ENCODE assay signal across 8 mouse cellular contexts in the genomic region with DNA sequence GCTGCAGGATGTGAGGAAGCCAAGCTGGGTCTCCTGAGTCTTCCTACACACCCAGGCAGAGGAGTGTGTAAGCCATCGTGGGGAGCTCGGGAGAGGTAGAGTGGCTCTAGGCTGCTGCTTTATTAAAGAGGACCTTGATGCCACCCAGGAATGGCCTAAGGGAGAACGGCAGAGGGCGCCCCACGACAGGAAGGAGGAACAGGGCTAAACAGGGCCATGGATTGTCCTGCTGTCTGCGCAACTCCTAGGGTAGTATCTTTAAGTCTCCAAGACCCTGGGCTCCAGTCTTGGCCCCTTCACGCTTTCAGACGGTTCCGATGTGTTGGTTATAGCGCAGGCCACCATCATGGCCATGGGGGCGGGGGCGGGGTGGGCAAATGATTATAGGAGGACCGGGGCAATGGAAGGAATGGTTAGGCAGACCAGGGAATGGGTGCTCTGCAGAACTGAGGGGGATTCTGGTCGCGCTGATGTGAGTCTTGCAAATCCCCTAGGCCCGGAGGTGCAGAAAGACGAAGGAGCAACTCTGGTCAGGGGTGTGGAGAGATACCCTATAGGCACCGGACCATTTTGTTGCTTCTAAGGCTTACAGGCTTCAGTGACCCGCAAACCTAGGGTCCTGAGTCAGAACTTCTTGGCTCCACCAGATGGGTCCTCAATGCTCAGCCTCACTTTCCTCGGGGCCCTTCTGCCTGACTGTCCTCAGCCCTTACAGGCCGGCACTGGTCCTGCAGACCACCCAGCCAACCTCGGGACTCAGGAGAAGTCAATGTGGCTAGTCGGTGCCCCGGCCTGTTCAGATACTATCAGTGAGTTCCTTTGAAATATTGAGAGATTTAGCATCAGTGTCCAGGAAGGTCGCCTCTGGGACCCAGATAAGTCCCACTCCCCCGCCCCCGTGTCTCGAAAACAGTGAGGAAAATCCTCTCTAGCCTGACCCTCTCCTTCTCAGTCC. TPM values are rescaled to one million over a fixed set of nuclear protein-coding genes. Genes with fewer than 3 reads are reported as not detected.
DNase-seq lines count a peak whose midpoint lies in the region; ATAC-seq lines count a peak whose summit lies in the region.

No protein-coding gene starts in this region.

- no peaks in the 10 kb centered on the region for H3K36me3 ChIP-seq in heart, embryonic 10.5 days
- H3K36me3 ChIP-seq in kidney, embryonic 15.5 days = no peaks in the 10 kb centered on the region
- H3K36me3 ChIP-seq in limb, embryonic 15.5 days = no peaks in the 10 kb centered on the region
- peaks cover 3% of the 10 kb centered on the region for H3K36me3 ChIP-seq in midbrain, embryonic 13.5 days

- no peak; the same call in 1 of the 2 replicates for ATAC-seq in kidney, embryonic 15.5 days (replicated peaks; ENCODE audit: low FRiP score)
- no peak for ATAC-seq in limb, embryonic 15.5 days (ENCODE audit: insufficient number of reproducible peaks, low FRiP score, low TSS enrichment, low read depth)
- peak; percentile 5; the same call in 1 of the 2 replicates for ATAC-seq in midbrain, embryonic 13.5 days

- H3K4me3 ChIP-seq in heart, embryonic 10.5 days = peak overlapping the region; percentile 74
- peak overlapping the region; percentile 55 for H3K4me3 ChIP-seq in kidney, embryonic 15.5 days (replicated peaks)
- H3K4me3 ChIP-seq in limb, embryonic 15.5 days = peak overlapping the region; percentile 69
- peak overlapping the region; percentile 90 for H3K4me3 ChIP-seq in midbrain, embryonic 13.5 days (replicated peaks)

- peak; percentile 88 for DNase-seq in heart, adult 11 months
- no peak for DNase-seq in heart, adult 9 months (ENCODE audit: low spot score in 2 of 2)
- DNase-seq in cerebellum, adult 9-11 months = peak; percentile 79
- peak; percentile 74 for DNase-seq in heart, embryonic 10.5 days (ENCODE audit: low spot score)
- DNase-seq in thymus, postnatal 14 days = peak; percentile 64

- H3K9ac ChIP-seq in kidney, embryonic 15.5 days = no peak overlapping the region
- H3K9ac ChIP-seq in limb, embryonic 15.5 days = no peak overlapping the region
- H3K9ac ChIP-seq in midbrain, embryonic 13.5 days (replicated peaks) = peak overlapping the region; percentile 90

- H3K4me2 ChIP-seq in kidney, embryonic 15.5 days = peak overlapping the region; percentile 100
- H3K4me2 ChIP-seq in limb, embryonic 15.5 days = peak overlapping the region; percentile 99
- peak overlapping the region; percentile 85 for H3K4me2 ChIP-seq in midbrain, embryonic 13.5 days (replicated peaks)

- no peak overlapping the region; the same call in 1 of the 2 replicates for H3K27ac ChIP-seq in heart, embryonic 10.5 days
- H3K27ac ChIP-seq in kidney, embryonic 15.5 days = no peak overlapping the region
- H3K27ac ChIP-seq in limb, embryonic 15.5 days = no peak overlapping the region
- peak overlapping the region; percentile 99 for H3K27ac ChIP-seq in midbrain, embryonic 13.5 days

- WGBS in heart, embryonic 10.5 days = 29% methylated on average over 28 of the region's 28 CpGs
- WGBS in kidney, embryonic 15.5 days = 32% methylated on average over 28 of the region's 28 CpGs
- 36% methylated on average over 28 of the region's 28 CpGs for WGBS in limb, embryonic 15.5 days
- WGBS in midbrain, embryonic 13.5 days = 25% methylated on average over 28 of the region's 28 CpGs

- H3K9me3 ChIP-seq in heart, embryonic 10.5 days = no peaks in the 10 kb centered on the region
- no peaks in the 10 kb centered on the region for H3K9me3 ChIP-seq in kidney, embryonic 15.5 days (replicated peaks)
- no peaks in the 10 kb centered on the region for H3K9me3 ChIP-seq in limb, embryonic 15.5 days
- H3K9me3 ChIP-seq in midbrain, embryonic 13.5 days = no peaks in the 10 kb centered on the region

- peaks cover 23% of the 10 kb centered on the region for H3K4me1 ChIP-seq in heart, embryonic 10.5 days
- H3K4me1 ChIP-seq in kidney, embryonic 15.5 days = peaks cover 31% of the 10 kb centered on the region
- peaks cover 28% of the 10 kb centered on the region for H3K4me1 ChIP-seq in limb, embryonic 15.5 days
- peaks cover 40% of the 10 kb centered on the region for H3K4me1 ChIP-seq in midbrain, embryonic 13.5 days (replicated peaks)

- H3K27me3 ChIP-seq in heart, embryonic 10.5 days (ENCODE audit: insufficient read depth, poor library complexity, severe bottlenecking) = peaks cover 61% of the 10 kb centered on the region
- H3K27me3 ChIP-seq in kidney, embryonic 15.5 days = peaks cover 65% of the 10 kb centered on the region
- H3K27me3 ChIP-seq in limb, embryonic 15.5 days = peaks cover 61% of the 10 kb centered on the region
- 0 out of 2 replicates have a peak, but pooled peaks cover 6% of the 10 kb centered on the region for H3K27me3 ChIP-seq in midbrain, embryonic 13.5 days

RNA-seq across cellular contexts. Expression of a gene that starts 0.8 kb away (rescaled TPM):
- 0.39 and 0.45 TPM in 2 replicates for polyA plus RNA-seq in heart, embryonic 10.5 days (2016; fragmentation: Nextera tagmentation; extraction: Ambion mirVana)
- 0.28 and 0.39 TPM in 2 replicates for polyA plus RNA-seq in kidney, embryonic 15.5 days (2015; fragmentation: Nextera tagmentation; extraction: Ambion mirVana)
- polyA plus RNA-seq in limb, embryonic 15.5 days (2015; fragmentation: Nextera tagmentation; extraction: Ambion mirVana) = 0.36 and 0.43 TPM in 2 replicates
- 3.0 and 3.8 TPM in 2 replicates for polyA plus RNA-seq in midbrain, embryonic 13.5 days (2015; fragmentation: Nextera tagmentation; extraction: Ambion mirVana)

RNA-seq across cellular contexts. Expression of a gene that starts 11.7 kb away (rescaled TPM):
- polyA plus RNA-seq in heart, embryonic 10.5 days (2016; fragmentation: Nextera tagmentation; extraction: Ambion mirVana) = 82.7 and 88.8 TPM in 2 replicates
- 105 TPM in 2 replicates for polyA plus RNA-seq in kidney, embryonic 15.5 days (2015; fragmentation: Nextera tagmentation; extraction: Ambion mirVana)
- 64.5 and 96.5 TPM in 2 replicates for polyA plus RNA-seq in limb, embryonic 15.5 days (2015; fragmentation: Nextera tagmentation; extraction: Ambion mirVana)
- 563 and 613 TPM in 2 replicates for polyA plus RNA-seq in midbrain, embryonic 13.5 days (2015; fragmentation: Nextera tagmentation; extraction: Ambion mirVana)

RNA-seq across cellular contexts. Expression of a gene that starts 58.7 kb away (rescaled TPM):
- 46.0 and 62.2 TPM in 2 replicates for polyA plus RNA-seq in heart, embryonic 10.5 days (2016; fragmentation: Nextera tagmentation; extraction: Ambion mirVana)
- polyA plus RNA-seq in kidney, embryonic 15.5 days (2015; fragmentation: Nextera tagmentation; extraction: Ambion mirVana) = 62.3 and 64.1 TPM in 2 replicates
- polyA plus RNA-seq in limb, embryonic 15.5 days (2015; fragmentation: Nextera tagmentation; extraction: Ambion mirVana) = 53.3 and 57.7 TPM in 2 replicates
- 47.7 and 49.9 TPM in 2 replicates for polyA plus RNA-seq in midbrain, embryonic 13.5 days (2015; fragmentation: Nextera tagmentation; extraction: Ambion mirVana)

Comparison
In these comparisons a context has a peak if more than half of its experiments do, and no peak if none do; other contexts are left out.
1. DNase-seq: peak in heart, adult 11 months (single experiment), cerebellum, adult 9-11 months (single experiment), heart, embryonic 10.5 days (single experiment) and thymus, postnatal 14 days (single experiment); none in heart, adult 9 months (0 of 2).
2. Peak in every context shown above with its lines, with median percentiles within 50 percentile points of each other: H3K4me3 ChIP-seq and H3K4me2 ChIP-seq.